Mouse (Mus musculus) lung, postnatal 0 days (tissue): ENCODE results near the gene Zfp260. TPM values are rescaled to one million over a fixed set of nuclear protein-coding genes. Genes with fewer than 3 reads are reported as not detected.

Experiments used
- ATAC-seq: fragments of 200-750 bp; cut with Nextera tagmentation; 2 replicates; pipeline ENCODE4 v1.8.0; 2017; ENCODE audit warnings: moderate library complexity
- DNase-seq: peaks from one replicate; pipeline ENCODE4 v3.0.0-alpha.2; 2016; ENCODE audit warnings: low spot score
- H3K27ac ChIP-seq: fragments of 300-500 bp; sonication (generic); 2 replicates; pipeline ENCODE4 v1.5.1; 2014; ENCODE audit warnings: antibody characterized with exemption, mild to moderate bottlenecking, low read length, mixed read lengths
- H3K27me3 ChIP-seq: fragments of 300-500 bp; sonication (generic); replicated peaks from 2 replicates; pipeline ENCODE4 v1.6.1; 2014; ENCODE audit warnings: low read length, mixed read lengths; ENCODE audit not compliant: insufficient read depth
- H3K36me3 ChIP-seq: fragments of 300-500 bp; sonication (generic); 2 replicates; pipeline ENCODE4 v1.6.1; 2014; ENCODE audit warnings: low read length, mixed read lengths; ENCODE audit not compliant: insufficient read depth
- H3K4me1 ChIP-seq: fragments of 300-500 bp; sonication (generic); 2 replicates; pipeline ENCODE4 v1.6.1; 2014; ENCODE audit warnings: antibody characterized with exemption, low read depth, low read length, mixed read lengths; ENCODE audit not compliant: insufficient read depth
- H3K4me2 ChIP-seq: fragments of 300-500 bp; sonication (generic); replicated peaks from 2 replicates; pipeline ENCODE4 v1.6.1; 2014; ENCODE audit warnings: low read depth, mild to moderate bottlenecking, low read length, moderate library complexity, mixed read lengths
- H3K4me3 ChIP-seq: fragments of 300-500 bp; sonication (generic); 2 replicates; pipeline ENCODE4 v1.5.1; 2014; ENCODE audit warnings: low read depth, low read length
- H3K9ac ChIP-seq: fragments of 300-500 bp; sonication (generic); replicated peaks from 2 replicates; pipeline ENCODE4 v1.6.1; 2014; ENCODE audit warnings: low read depth, mild to moderate bottlenecking
- H3K9me3 ChIP-seq: fragments of 300-500 bp; sonication (generic); 2 replicates; pipeline ENCODE4 v1.6.1; 2016; ENCODE audit warnings: low read length, mixed read lengths
- CTCF ChIP-seq: IDR thresholded peaks from 2 replicates; pipeline ENCODE4 v1.5.1; 2016; ENCODE audit warnings: antibody characterized with exemption, mild to moderate bottlenecking
- EP300 ChIP-seq: IDR thresholded peaks from 2 replicates; pipeline ENCODE4 v1.6.1; 2016; ENCODE audit warnings: antibody characterized with exemption, mild to moderate bottlenecking, control low read depth
- WGBS: fragments of 180-500 bp; shearing (Covaris S2); extraction: QIAGEN DNeasy Blood & Tissue Kit; methylation state at CpG from one replicate; pipeline ENCODE4 v1.1.7; 2014; 5-methylcytosine and 5-hydroxymethylcytosine counted together
- polyA plus RNA-seq: library from polyadenylated mRNA; unstranded; fragments of >200 nt; fragmentation: Nextera tagmentation; extraction: Ambion mirVana; gene quantifications from 2 replicates; pipeline ENCODE4 v1.2.1, GENCODE M21; 2015

Gene Zfp260
- polyA plus RNA-seq, 1 experiment from 2014 or later, result 58.4 TPM

DNA sequence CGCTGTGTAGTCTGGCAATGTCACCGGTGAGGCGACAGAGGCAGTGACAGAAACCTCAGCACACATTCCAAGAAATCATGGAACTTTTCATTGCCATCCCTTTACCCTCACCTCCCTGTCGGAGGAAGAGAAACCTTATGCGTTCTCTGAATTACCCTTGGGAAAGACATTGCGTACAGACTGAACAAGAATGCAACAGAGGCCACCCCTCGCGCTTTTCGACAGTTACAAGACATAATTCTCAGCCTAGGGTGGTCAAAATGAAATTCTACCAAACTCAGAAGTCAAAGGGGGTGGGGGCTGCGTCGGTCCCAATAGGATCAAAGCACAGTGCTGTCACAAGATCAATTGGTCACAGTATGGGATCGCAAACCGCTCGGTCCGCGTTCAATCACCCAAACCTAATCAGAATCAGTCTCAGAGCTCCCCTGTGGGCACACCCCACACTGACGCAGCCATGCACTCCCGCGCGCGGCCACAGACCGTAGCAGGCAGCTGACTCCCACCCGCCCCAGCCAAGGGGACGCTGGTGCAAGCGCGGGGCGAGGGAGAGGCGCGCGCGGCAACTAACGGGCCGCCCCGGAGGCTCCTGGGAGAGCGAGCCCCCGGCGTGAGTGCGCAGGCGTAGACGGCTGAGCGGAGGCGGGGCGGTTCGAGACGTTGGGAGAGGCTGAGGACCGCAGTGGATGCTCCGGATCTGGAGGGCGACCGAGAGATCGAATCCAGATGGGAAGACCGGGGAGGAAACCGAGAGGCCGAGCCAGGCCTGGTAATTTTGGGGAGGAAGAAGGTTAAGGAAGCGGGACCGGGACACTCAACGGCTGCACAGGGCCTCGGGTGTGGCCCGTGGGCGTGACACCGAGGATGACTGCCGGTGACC is 27.0 kb downstream of the Zfp260 start, which contains the start of gene Zfp382:
Gene Zfp382 (plus strand): TSS at position 635 of the 880 bp plus-strand sequence.
- Histone ChIP-seq H3K4me2 (peak within 1 kb of the TSS; percentile 86), H3K4me1 (no peaks in the 10 kb centered on the region), H3K4me3 (peak within 1 kb of the TSS; percentile 66), H3K36me3 (no peaks in the 10 kb centered on the region), H3K9me3 (no peaks in the 10 kb centered on the region), H3K9ac (peak within 1 kb of the TSS; percentile 48), H3K27ac (0 out of 2 replicates have a peak within 1 kb of the TSS, but pooled peaks have one; percentile 1), H3K27me3 (no peaks in the 10 kb centered on the region)
- DNase-seq (peak; percentile 92), ATAC-seq (peak; percentile 98)
- TF ChIP-seq CTCF (0 out of 2 replicates have a peak, but pooled peaks have one; percentile 20), EP300 (no peak)
- WGBS, result under 1% methylated on average over 60 of the region's 61 CpGs

DNA sequence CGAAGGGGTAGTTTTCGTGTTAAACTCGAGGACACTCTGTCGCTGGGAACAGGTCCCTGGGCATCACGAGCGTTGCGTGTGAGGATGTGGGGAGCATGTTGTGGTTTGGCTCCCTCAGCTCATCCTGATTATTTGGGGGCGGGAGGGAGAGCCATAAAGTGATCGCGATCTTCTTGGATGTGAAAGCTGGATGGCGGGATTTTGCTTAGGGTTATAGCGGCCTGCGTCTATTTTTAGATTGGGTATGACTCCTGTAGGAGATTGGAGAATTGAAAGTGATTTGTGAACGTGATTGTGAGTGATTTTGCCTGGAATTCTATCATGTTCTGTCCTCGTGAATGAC is 27.6 kb downstream of the Zfp260 start:
- H3K27ac ChIP-seq, result no peak overlapping the region
- H3K4me2 ChIP-seq, result peak overlapping the region; percentile 86
- H3K4me3 ChIP-seq, result peak overlapping the region; percentile 66
- H3K9me3 ChIP-seq, result no peaks in the 10 kb centered on the region
- no peaks in the 10 kb centered on the region for H3K36me3 ChIP-seq
- no peaks in the 10 kb centered on the region for H3K4me1 ChIP-seq
- TF ChIP-seq CTCF (no peak), EP300 (no peak)
- WGBS, result 2% methylated on average over 15 of the region's 15 CpGs
- DNase-seq (peak; percentile 40), ATAC-seq (no peak; the same call in 1 of the 2 replicates)
- H3K9ac ChIP-seq, result peak overlapping the region; percentile 48
- H3K27me3 ChIP-seq, result no peaks in the 10 kb centered on the region

- TF ChIP-seq CTCF (no peak), EP300 (no peak)
- 95% methylated on average over 8 of the region's 8 CpGs for WGBS
- no peaks in the 10 kb centered on the region for H3K27me3 ChIP-seq
Observed at GRCm38 (mm10) chr7:30129900-30130299, 35.3 kb downstream of the Zfp260 start.

GRCm38 (mm10) chr7:30132396-30132795 is 37.8 kb downstream of the Zfp260 start:
- TF ChIP-seq CTCF (no peak), EP300 (no peak)
- peaks cover 9% of the 10 kb centered on the region; the same call in 1 of the 2 replicates for H3K36me3 ChIP-seq

More at GRCm38 (mm10) chr7:30129900-30130299, 35.3 kb downstream of the Zfp260 start:
- Histone ChIP-seq H3K4me2 (no peak overlapping the region), H3K36me3 (peaks cover 9% of the 10 kb centered on the region; the same call in 1 of the 2 replicates), H3K4me1 (no peaks in the 10 kb centered on the region), H3K9ac (no peak overlapping the region), H3K4me3 (no peak overlapping the region), H3K9me3 (no peaks in the 10 kb centered on the region), H3K27ac (no peak overlapping the region)
- no peak for ATAC-seq
- no peak for DNase-seq

GRCm38 (mm10) chr7:30136826-30137225 is 42.2 kb downstream of the Zfp260 start:
- Histone ChIP-seq H3K9ac (no peak overlapping the region), H3K4me2 (no peak overlapping the region), H3K27me3 (no peaks in the 10 kb centered on the region), H3K4me1 (no peaks in the 10 kb centered on the region), H3K27ac (no peak overlapping the region), H3K4me3 (no peak overlapping the region), H3K9me3 (no peaks in the 10 kb centered on the region), H3K36me3 (peaks cover 9% of the 10 kb centered on the region; the same call in 1 of the 2 replicates)
- DNase-seq, result no peak
- ATAC-seq, result no peak
- WGBS, result 85% methylated on average over 10 of the region's 10 CpGs
- TF ChIP-seq EP300 (no peak), CTCF (no peak)

More at GRCm38 (mm10) chr7:30132396-30132795, 37.8 kb downstream of the Zfp260 start:
- ATAC-seq (no peak), DNase-seq (no peak)
- no peak overlapping the region for H3K4me2 ChIP-seq
- H3K27me3 ChIP-seq, result no peaks in the 10 kb centered on the region
- H3K9me3 ChIP-seq, result no peaks in the 10 kb centered on the region
- H3K9ac ChIP-seq, result no peak overlapping the region
- 92% methylated on average over 4 of the region's 4 CpGs for WGBS
- H3K27ac ChIP-seq, result no peak overlapping the region
- H3K4me3 ChIP-seq, result no peak overlapping the region
- no peaks in the 10 kb centered on the region for H3K4me1 ChIP-seq

DNA sequence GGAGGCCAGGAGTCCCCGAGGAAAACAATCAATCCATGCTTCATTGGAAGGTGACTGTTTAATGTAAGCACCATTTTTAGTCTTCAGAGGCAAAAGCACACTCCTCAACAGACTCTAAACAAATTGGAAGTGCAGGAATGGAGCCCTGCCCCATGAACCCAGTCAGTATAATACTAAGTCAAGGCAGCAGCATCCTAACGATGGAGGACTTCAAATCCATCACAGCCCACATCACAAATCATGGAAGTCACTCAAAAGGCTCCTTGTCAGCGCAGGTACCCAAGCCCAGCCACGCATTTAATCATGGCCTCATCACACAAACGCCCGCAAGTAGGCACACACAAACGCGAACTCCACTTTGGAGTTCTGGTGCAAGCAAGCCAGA is 48.6 kb downstream of the Zfp260 start:
- 4% methylated on average over 8 of the region's 8 CpGs for WGBS
- Histone ChIP-seq H3K9me3 (no peaks in the 10 kb centered on the region), H3K4me2 (peak overlapping the region; percentile 80), H3K4me3 (peak overlapping the region; percentile 50), H3K4me1 (no peaks in the 10 kb centered on the region), H3K36me3 (no peaks in the 10 kb centered on the region), H3K27me3 (no peaks in the 10 kb centered on the region), H3K27ac (no peak overlapping the region), H3K9ac (peak overlapping the region; percentile 6; the same call in 1 of the 2 replicates)
- no peak for TF ChIP-seq EP300
- no peak for TF ChIP-seq CTCF
- ATAC-seq (peak; percentile 11; the same call in 1 of the 2 replicates), DNase-seq (no peak)
